Mouse (Mus musculus): Measurements from ENCODE around the gene Vps54. TPM values are rescaled to one million over a fixed set of nuclear protein-coding genes. Genes with fewer than 3 reads are reported as not detected.

Vps54 gene
- total and polyA plus RNA-seq, 2 experiments from 2014 or later, result 5.8 to 45.3 TPM

- Histone ChIP-seq H3K27ac (ENCODE audit: low read depth) (no peak overlapping the region), H3K4me3 (ENCODE audit: low read depth, low read length) (no peak overlapping the region), H3K4me2 (ENCODE audit: low read depth, low read length) (no peak overlapping the region), H3K9ac (replicated peaks; ENCODE audit: low read depth, low read length) (no peak overlapping the region), H3K36me3 (replicated peaks; ENCODE audit: control insufficient read depth, insufficient read depth, low read length) (no peaks in the 10 kb centered on the region), H3K27me3 (ENCODE audit: control insufficient read depth, insufficient read depth, low read length) (no peaks in the 10 kb centered on the region), H3K4me1 (ENCODE audit: control insufficient read depth, insufficient read depth) (peaks cover 9% of the 10 kb centered on the region; the same call in 1 of the 2 replicates), H3K9me3 (replicated peaks; ENCODE audit: control insufficient read depth, low read length) (no peaks in the 10 kb centered on the region)
- ATAC-seq (ENCODE audit: insufficient read depth, low read depth) (no peak), DNase-seq (ENCODE audit: low spot score) (no peak)
- TF ChIP-seq EP300 (IDR thresholded peaks at IDR 0.05; ENCODE audit: low read depth) (no peak), CTCF (IDR thresholded peaks at IDR 0.05; ENCODE audit: low read depth) (no peak)
- 89% methylated on average over 3 of the region's 3 CpGs for whole genome bisulfite sequencing
These were observed 15.5 kb upstream of the Vps54 start for GRCm38 (mm10) chr11:21223539-21223938.

GRCm38 (mm10) chr11:21224041-21224440 is 15.0 kb upstream of the Vps54 start:
- Histone ChIP-seq H3K36me3 (replicated peaks; ENCODE audit: control insufficient read depth, insufficient read depth, low read length) (no peaks in the 10 kb centered on the region), H3K9me3 (replicated peaks; ENCODE audit: control insufficient read depth, low read length) (no peaks in the 10 kb centered on the region), H3K9ac (replicated peaks; ENCODE audit: low read depth, low read length) (no peak overlapping the region), H3K27me3 (ENCODE audit: control insufficient read depth, insufficient read depth, low read length) (no peaks in the 10 kb centered on the region), H3K4me2 (ENCODE audit: low read depth, low read length) (no peak overlapping the region), H3K4me3 (ENCODE audit: low read depth, low read length) (no peak overlapping the region), H3K27ac (ENCODE audit: low read depth) (no peak overlapping the region), H3K4me1 (ENCODE audit: control insufficient read depth, insufficient read depth) (peaks cover 9% of the 10 kb centered on the region; the same call in 1 of the 2 replicates)
- ATAC-seq (ENCODE audit: insufficient read depth, low read depth), result no peak
- WGBS, result 76% methylated on average over 6 of the region's 6 CpGs
- no peak for DNase-seq (ENCODE audit: low spot score)
- TF ChIP-seq CTCF (IDR thresholded peaks at IDR 0.05; ENCODE audit: low read depth) (no peak), EP300 (IDR thresholded peaks at IDR 0.05; ENCODE audit: low read depth) (no peak)

GRCm38 (mm10) chr11:21224446-21224845 is 14.6 kb upstream of the Vps54 start:
- Histone ChIP-seq H3K4me1 (ENCODE audit: control insufficient read depth, insufficient read depth) (peaks cover 9% of the 10 kb centered on the region; the same call in 1 of the 2 replicates), H3K36me3 (replicated peaks; ENCODE audit: control insufficient read depth, insufficient read depth, low read length) (no peaks in the 10 kb centered on the region), H3K4me3 (ENCODE audit: low read depth, low read length) (no peak overlapping the region), H3K9me3 (replicated peaks; ENCODE audit: control insufficient read depth, low read length) (no peaks in the 10 kb centered on the region), H3K4me2 (ENCODE audit: low read depth, low read length) (no peak overlapping the region), H3K27me3 (ENCODE audit: control insufficient read depth, insufficient read depth, low read length) (no peaks in the 10 kb centered on the region), H3K27ac (ENCODE audit: low read depth) (no peak overlapping the region; the same call in 1 of the 2 replicates), H3K9ac (replicated peaks; ENCODE audit: low read depth, low read length) (no peak overlapping the region)
- no peak for DNase-seq (ENCODE audit: low spot score)
- no peak for ATAC-seq (ENCODE audit: insufficient read depth, low read depth)
- TF ChIP-seq CTCF (IDR thresholded peaks at IDR 0.05; ENCODE audit: low read depth), result no peak
- TF ChIP-seq EP300 (IDR thresholded peaks at IDR 0.05; ENCODE audit: low read depth), result no peak

GRCm38 (mm10) chr11:21224983-21225382 is 14.1 kb upstream of the Vps54 start:
- Histone ChIP-seq H3K4me1 (ENCODE audit: control insufficient read depth, insufficient read depth) (peaks cover 9% of the 10 kb centered on the region; the same call in 1 of the 2 replicates), H3K4me3 (ENCODE audit: low read depth, low read length) (no peak overlapping the region), H3K27ac (ENCODE audit: low read depth) (no peak overlapping the region), H3K27me3 (ENCODE audit: control insufficient read depth, insufficient read depth, low read length) (no peaks in the 10 kb centered on the region), H3K36me3 (replicated peaks; ENCODE audit: control insufficient read depth, insufficient read depth, low read length) (no peaks in the 10 kb centered on the region), H3K9ac (replicated peaks; ENCODE audit: low read depth, low read length) (no peak overlapping the region), H3K9me3 (replicated peaks; ENCODE audit: control insufficient read depth, low read length) (no peaks in the 10 kb centered on the region), H3K4me2 (ENCODE audit: low read depth, low read length) (no peak overlapping the region)
- no peak for ATAC-seq (ENCODE audit: insufficient read depth, low read depth)
- no peak for DNase-seq (ENCODE audit: low spot score)
- TF ChIP-seq CTCF (IDR thresholded peaks at IDR 0.05; ENCODE audit: low read depth), result no peak
- TF ChIP-seq EP300 (IDR thresholded peaks at IDR 0.05; ENCODE audit: low read depth), result no peak

- no peak overlapping the region for H3K9ac ChIP-seq (replicated peaks; ENCODE audit: low read depth, low read length)
- no peaks in the 10 kb centered on the region for H3K36me3 ChIP-seq (replicated peaks; ENCODE audit: control insufficient read depth, insufficient read depth, low read length)
- H3K9me3 ChIP-seq (replicated peaks; ENCODE audit: control insufficient read depth, low read length), result no peaks in the 10 kb centered on the region
- no peaks in the 10 kb centered on the region for H3K27me3 ChIP-seq (ENCODE audit: control insufficient read depth, insufficient read depth, low read length)
- no peak overlapping the region for H3K4me2 ChIP-seq (ENCODE audit: low read depth, low read length)
- TF ChIP-seq EP300 (IDR thresholded peaks at IDR 0.05; ENCODE audit: low read depth) (no peak), CTCF (IDR thresholded peaks at IDR 0.05; ENCODE audit: low read depth) (no peak)
- DNase-seq (ENCODE audit: low spot score) (no peak), ATAC-seq (ENCODE audit: insufficient read depth, low read depth) (no peak)
- H3K4me3 ChIP-seq (ENCODE audit: low read depth, low read length), result no peak overlapping the region
- H3K27ac ChIP-seq (ENCODE audit: low read depth), result no peak overlapping the region
- H3K4me1 ChIP-seq (ENCODE audit: control insufficient read depth, insufficient read depth), result peaks cover 4% of the 10 kb centered on the region; the same call in 1 of the 2 replicates
These were observed 3.7 kb upstream of the Vps54 start for GRCm38 (mm10) chr11:21235381-21235780.

- Histone ChIP-seq H3K27ac (ENCODE audit: low read depth) (no peak overlapping the region), H3K4me3 (ENCODE audit: low read depth, low read length) (no peak overlapping the region), H3K9me3 (replicated peaks; ENCODE audit: control insufficient read depth, low read length) (no peaks in the 10 kb centered on the region), H3K4me1 (ENCODE audit: control insufficient read depth, insufficient read depth) (peaks cover 5% of the 10 kb centered on the region; the same call in 1 of the 2 replicates), H3K4me2 (ENCODE audit: low read depth, low read length) (no peak overlapping the region), H3K27me3 (ENCODE audit: control insufficient read depth, insufficient read depth, low read length) (no peaks in the 10 kb centered on the region), H3K9ac (replicated peaks; ENCODE audit: low read depth, low read length) (no peak overlapping the region), H3K36me3 (replicated peaks; ENCODE audit: control insufficient read depth, insufficient read depth, low read length) (no peaks in the 10 kb centered on the region)
- DNase-seq (ENCODE audit: low spot score) (no peak), ATAC-seq (ENCODE audit: insufficient read depth, low read depth) (no peak)
- 73% methylated on average over 2 of the region's 2 CpGs for WGBS
- TF ChIP-seq CTCF (IDR thresholded peaks at IDR 0.05; ENCODE audit: low read depth) (no peak), EP300 (IDR thresholded peaks at IDR 0.05; ENCODE audit: low read depth) (no peak)
These were observed 3.3 kb upstream of the Vps54 start for GRCm38 (mm10) chr11:21235821-21236220.

Data from heart, postnatal 0 days (tissue).